Mouse (Mus musculus) frontal cortex, adult (tissue): ENCODE results near the gene Cpa2.

Experiments used
- ATAC-seq: cut with Nextera tagmentation; 2 replicates; pipeline ENCODE4 v1.9.2; 2017; ENCODE audit warnings: mild to moderate bottlenecking, moderate library complexity, mixed read lengths; ENCODE audit not compliant: low TSS enrichment

Gene Cpa2

DNA sequence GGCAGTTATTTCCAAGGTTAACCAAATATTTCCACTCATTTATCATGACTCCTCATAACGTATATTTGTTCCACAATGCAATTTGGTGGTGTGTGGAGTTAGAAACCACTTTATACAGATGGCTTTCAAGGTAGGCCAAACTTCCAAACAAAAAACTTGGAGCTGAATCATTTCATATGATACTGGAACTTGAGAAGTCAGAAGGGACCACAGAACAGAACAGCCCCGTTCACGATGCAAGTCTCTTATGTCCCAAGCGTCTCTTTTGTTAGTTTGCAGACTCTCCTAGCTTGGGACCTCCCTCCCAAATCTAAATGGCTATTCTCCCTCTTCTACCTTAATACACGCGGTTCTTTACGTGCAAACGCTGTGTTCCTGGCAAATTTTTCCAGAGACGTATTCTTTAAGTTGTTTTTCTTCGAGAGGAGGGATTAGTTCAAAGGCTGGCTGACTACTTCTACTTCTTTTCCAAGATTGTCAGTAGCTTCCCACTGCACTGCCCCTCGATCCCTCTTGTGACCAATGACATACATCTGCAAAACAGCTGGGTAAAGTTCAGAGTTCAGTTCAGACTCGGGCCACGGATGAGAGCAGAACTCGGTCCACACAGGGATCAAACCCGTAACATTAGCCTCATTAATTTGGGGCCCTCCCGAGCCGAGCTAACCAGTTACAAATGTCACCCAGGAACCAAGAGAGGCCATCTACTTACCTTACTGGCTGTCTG is 35.3 kb downstream of the Cpa2 start:
- no peak for ATAC-seq

DNA sequence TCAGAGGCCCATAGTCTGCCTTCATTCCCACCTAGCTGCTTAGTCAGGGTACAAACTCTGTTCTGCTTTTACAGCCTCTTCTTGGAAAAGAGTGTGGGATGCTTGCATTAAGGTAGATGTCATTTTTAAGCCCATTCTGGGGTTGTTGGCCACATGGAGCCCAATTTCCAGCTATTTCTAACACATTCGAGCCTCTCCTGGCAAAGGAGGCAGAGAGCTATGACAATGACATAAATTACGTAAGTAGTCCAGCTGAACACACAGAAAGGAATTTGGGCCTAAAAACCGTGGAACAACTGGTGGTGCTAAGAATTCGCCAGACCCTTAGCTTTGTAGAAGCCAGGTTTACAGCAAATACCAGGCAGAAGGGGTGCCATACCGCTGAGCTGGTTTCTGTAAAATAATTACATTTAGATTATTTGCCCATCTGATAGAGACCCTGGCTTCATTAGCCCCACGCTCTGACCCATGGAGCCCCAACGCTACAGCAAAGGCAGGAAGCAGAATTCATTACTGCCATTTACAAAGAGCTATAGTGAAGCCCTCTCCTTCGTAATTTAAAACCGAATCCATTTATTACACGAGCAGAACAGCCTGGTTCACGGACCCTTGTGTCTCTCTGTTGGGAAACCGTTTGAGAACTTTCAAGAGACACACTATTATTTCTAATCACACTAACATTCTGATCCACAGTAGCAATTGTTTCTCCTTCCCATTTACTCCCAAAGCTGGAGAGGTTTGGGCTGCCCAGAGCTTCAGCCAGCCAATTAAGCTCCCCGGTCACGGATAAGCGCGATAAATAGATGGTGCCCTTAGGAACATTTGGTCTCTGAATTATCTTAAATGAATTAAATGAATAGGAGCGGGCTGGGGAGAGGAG is 38.8 kb downstream of the Cpa2 start:
- ATAC-seq = peak; percentile 91

DNA sequence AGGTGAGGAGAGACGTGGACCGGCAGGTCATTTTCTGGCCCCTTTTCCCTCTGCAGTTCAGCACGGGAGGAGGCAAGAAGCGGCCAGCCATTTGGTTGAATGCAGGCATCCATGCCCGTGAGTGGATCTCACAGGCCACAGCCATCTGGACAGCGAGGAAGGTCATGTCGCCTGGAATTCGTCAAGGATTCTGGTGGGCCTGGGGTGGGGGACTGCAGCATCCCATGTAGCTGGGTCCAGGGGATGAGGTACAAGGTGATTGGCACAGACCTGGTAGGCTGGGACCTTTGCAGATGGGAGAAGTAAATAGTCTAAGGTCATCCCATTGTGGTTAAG is 39.4 kb downstream of the Cpa2 start:
- no peak for ATAC-seq

DNA sequence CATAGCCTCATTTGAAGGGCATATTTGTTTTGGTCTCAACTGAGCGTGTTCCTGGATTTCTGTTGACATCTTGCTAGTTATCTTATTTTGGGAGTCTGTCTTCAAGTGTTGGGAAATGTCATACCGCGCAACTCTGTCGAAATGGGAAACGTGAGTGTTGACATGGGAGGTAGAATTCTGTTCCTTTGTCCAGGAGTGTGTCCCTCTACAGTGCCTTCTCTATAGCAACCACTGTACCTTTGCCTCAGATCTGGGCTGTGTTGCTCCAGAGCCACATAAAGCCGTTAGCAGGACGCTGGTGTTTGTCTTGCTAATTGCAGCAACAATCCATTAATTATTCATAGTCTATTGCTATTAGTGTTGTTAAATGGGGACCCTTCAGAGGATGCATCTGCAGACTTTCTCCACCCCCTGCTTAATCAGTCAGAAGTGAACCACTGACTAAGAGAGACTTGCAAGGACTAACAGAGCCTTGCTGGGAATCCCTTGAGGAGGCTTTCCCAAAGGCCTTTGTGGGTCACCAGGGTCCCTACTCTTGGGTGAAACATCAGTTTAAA is 45.6 kb downstream of the Cpa2 start:
- no peak for ATAC-seq

DNA sequence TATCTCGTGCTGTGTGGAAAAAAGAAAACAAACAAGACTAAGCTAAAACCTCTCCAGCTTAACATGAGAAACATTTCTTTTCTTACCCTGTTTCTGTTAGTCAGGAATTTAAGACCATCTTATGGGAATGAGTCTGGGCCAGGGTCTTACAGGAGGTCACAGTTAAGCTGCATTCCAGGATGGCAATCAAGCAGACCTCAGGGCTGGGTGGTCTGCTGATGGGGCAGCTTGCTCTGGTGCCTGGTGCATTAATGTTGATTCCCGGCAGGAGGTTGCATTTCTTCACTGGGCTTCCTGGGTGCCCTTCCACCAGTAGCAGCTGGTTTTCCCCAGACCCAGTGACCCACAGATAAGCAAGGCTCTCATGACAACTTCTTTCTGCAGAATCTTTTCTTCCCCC is 48.4 kb downstream of the Cpa2 start:
- no peak for ATAC-seq

DNA sequence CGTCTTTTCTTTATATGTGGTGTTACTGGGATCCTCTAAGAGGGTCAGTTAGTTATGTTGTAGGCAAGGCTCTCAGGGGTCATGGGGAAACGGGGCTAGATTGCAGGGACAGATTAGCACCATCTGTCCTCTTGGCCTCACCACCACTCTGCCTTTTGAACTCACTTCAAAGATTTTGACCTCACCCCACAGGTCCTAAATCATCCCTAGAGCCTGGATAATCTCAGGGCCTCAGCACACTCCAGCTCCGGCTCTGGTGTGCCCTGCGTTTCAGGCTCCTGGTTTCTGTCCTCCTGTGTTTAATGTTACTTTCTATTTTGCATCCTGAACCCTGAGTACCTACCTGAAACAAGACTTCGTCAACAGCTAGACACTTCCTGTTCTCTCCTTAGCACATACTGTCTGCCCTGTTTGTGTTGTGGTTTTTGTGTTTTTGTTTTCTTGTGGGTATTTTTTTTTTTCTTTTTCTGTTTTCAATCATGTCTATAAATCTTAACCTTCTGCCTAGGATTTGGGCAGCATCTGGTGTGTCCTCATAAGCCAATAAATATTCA is 50.5 kb downstream of the Cpa2 start:
- ATAC-seq = no peak

DNA sequence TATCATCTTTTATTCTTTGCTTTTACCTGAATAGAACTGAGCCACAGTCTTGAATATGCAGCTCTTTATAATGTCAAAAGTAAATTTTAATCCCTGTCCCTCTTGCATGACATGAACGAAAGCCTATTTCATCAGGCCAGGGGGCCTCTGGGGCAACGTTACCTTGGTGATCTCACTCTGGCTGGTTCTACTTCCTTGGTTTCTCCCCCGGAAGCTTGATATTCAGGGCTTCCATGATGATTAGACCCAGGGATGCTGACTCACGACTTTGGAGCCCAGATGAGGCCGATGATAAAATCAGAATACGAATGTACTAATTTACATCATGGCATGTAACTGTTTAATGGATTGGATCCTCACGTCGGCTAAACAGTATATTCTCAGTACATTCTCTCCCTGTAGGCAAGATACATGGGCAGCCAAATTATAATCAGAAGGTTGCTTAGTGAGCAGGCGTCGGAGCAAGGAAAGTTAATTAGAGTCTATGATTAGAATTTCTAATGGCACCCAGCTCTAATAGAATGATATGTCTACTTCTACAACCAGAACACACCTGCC is 51.1 kb downstream of the Cpa2 start:
- ATAC-seq = no peak

DNA sequence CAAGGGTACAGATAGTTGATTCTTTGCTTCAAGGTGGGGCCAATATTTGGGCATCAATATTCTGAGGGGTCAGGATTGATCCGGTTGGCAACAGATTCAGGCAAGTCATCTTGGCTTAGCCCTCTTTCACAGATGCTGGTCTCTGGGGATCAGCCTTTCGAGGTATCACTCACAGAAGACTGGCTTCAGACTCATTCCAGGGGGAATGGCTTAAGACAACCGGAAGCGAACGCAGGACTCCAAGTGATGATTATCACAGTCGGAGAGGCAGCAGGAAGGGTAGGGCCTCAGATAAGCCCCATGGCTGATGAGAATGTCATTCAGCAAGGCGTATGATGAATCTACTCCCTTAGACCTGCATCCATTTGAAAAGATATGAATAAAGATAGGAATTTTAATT is 53.0 kb downstream of the Cpa2 start:
- no peak for ATAC-seq

DNA sequence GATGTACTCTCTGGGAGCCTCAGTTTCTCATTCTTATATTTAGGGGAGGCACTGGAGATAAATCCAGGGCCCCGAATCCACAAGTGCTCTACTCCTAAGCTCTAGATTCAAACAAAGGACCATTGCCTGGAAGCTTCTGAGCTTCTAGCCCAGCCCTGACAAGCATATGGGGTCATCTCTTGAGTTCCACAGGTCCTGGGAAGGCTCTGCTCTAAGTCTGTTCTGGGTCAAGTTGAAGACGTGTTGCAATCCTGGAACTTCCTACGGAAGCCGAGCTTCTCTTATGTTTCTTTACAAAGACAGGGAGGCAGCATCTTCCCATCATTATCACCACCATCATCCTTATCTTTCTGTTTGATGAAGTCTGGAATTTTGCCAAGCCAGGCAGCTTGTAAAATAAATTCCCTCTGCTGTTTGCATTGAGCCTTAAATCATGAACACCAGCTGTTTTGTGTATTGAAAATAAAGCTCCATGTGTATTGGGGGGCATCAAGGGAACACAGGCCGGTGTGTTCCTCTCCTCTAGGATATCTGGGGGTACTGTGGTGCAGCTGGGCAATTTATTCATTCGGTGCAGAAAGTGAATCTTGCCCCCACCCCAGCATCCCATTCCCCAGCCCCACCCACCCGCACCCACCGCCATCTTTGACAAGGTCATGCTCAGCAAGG is 55.0 kb downstream of the Cpa2 start:
- no peak for ATAC-seq

DNA sequence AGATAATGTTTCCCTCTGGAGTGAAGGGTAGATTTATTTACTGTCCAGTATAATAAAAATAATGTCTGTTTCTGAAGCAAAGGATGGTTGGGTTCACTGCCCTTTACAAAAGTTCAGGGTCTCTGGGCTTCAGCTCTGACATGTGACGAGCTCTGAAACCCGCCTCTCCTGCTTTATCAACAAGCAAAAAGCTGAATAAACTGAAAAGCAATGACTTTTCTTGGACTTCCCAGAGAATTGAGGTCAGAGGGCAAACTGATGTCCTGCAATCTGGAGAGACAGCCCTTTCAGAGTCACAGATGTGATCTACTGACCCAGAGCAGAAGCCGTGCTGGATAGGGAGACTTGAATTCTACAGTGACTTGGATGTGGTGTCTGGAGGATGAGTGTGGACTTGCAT is 58.7 kb downstream of the Cpa2 start:
- no peak for ATAC-seq

DNA sequence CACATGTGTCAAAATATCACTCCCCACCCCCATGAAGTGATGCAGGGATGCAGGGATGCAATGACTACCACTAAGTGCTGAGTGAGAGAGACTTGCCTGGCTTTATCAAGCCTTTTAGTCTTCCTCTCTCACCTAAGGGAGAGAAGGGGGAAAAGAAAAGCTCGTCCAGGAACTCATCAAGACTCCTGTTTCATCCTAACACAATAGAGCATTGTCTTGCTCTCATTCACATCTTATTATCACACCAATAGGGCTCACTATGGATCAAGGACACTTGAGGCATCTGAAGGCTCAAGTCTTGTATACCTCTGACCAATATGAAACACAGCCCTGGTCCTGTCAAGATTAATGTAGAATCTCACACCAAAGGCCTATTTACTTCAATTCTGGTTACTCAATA is 59.6 kb downstream of the Cpa2 start:
- no peak for ATAC-seq

DNA sequence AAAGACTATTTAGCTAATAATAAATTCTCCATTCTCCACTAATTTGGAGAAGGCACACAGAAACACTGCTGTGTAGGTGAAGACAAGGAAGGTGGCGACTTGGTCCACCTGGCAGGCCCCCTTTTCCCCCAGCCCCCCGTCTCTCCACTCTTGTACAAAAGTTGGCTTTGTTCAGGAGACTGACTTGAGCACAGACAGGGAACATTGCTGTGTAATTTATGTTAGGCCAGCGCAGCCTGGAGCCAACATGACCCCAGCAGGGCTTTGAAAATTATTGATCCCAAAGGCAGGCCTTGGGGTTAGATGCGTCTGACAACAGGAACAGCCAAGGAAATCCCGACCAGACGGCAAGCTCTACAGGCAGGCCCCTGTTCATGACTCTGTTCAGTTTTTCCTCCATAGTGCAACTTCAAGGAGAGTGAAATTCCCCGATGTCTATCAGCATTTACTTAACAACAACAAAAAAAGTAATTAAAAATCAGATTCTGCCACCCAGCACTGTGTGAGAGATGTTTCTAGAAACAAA is 63.0 kb downstream of the Cpa2 start:
- no peak for ATAC-seq

DNA sequence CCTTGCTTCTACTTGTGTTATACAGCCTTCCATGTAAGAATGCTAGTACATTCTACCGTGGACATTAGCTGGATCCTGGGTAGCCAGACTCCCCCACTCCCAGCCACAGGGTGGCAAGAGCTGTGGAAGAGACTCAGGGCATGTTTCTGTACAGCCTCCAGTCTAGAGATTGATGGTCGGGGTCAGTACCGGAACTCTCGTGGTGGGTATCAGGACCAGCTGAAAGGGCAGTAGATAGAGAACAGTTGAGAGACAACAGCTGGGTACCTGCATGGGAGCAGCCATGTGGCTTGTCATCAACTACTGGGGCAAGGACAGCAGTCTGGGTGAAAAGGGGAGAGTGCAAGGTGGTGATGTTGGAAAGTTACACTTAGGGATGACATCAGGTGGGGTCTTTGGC is 63.7 kb downstream of the Cpa2 start:
- ATAC-seq = no peak

DNA sequence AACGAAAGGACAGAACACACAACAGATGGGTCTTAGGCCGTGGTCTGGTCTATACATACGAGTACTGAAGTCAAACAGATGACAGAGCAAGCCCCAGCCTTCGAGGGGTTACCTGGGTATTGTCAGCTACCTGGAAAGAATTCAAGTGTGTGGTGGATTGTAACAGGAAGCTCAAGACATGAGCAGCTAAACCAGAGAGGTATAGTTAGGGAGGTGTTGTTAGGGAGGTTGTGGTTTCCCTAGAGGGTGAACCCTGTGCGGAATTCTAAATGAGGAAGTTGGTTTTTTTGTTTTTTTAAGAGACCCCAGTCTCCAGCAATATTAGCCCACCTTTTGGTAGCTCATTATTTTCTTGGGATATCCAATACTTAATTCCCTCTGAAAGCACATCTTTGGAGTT is 64.3 kb downstream of the Cpa2 start:
- no peak for ATAC-seq

DNA sequence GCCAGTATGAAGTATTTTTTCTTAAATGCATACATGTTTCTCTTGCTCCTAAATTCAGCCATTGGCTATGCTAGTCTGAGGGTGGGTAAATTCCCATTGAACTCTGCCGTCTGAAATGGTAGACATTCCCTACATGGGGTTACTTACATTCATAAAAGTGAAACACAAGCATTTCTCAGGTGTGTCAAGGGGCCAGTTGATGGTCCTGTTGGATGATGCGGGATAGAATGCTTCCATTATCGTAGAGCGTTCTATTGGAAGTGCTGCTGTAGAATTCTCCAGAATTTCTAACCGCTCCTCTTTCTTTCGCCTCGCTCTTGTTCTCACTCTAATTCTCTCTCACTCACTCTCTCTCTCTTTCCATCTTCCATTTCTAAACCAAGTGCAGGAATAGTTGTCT is 69.3 kb downstream of the Cpa2 start, which contains the start of gene Cpa5:
Gene Cpa5, plus strand, starts transcription at position 301 of the 400 bp plus-strand sequence.
- no peak for ATAC-seq

DNA sequence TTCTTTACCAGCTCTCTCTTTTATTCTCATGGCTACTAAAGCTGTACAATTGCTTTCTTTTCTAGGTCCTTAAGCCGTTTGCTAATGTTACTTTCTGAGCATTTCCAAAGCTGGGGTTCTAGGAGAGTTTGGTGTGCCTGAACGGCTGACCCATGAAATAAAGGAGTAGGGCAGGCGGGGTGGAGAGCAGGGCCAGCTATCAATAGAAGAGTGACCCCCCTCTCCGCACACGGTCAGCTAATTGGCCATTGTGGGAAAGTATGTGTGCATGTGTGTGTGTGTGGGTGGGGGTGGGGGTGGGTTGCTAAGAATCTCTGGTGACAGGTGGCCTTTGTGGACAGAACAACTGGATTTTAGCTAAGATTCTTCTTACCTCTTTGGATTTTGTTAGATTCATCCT is 69.8 kb downstream of the Cpa2 start:
- ATAC-seq = no peak
